Mouse (Mus musculus) ES-E14 (cell line): ENCODE results near the gene Cspg4.

Source experiments
- CHD2 ChIP-seq: IDR thresholded peaks from 2 replicates; pipeline ENCODE4 v1.6.1; 2014; ENCODE audit warnings: mild to moderate bottlenecking, low read depth, low read length, inconsistent platforms
- HCFC1 ChIP-seq: IDR thresholded peaks from 2 replicates; pipeline ENCODE4 v1.6.1; 2012; ENCODE audit warnings: low read length, inconsistent platforms, borderline replicate concordance; ENCODE audit not compliant: insufficient read depth
- MAFK ChIP-seq: IDR thresholded peaks from 2 replicates; pipeline ENCODE4 v1.6.1; 2014; ENCODE audit warnings: mild to moderate bottlenecking, low read depth, low read length, inconsistent platforms; ENCODE audit not compliant: insufficient read depth

DNA sequence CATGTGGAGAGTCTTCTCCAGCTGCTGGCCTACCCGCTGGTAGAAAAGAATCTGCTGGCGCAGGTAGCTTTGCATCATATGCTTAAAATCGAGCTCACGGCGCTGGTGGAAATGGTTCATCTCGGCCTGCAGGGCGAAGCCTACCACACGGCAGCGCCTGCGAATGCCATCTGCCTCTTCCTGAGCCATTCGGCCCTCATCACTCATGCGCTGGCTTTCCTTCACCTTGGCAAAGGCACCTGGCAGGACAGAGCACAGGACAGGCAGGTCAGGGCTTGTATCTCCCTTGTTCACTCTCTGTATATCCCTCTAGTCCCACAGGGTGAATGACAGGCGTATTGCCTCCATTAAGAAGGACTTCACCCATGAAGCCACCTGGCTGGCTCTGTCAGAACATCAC lies 53.6 kb downstream of the Cspg4 start:
- TF ChIP-seq MAFK: no peak
- no peak for TF ChIP-seq CHD2
- TF ChIP-seq HCFC1: no peak
